24 mouse cellular contexts compared by ENCODE assay signal in genomic region chr7:111877591-111877990, GRCm38 (mm10).
DNase-seq lines count a peak whose midpoint lies in the region; ATAC-seq and TF ChIP-seq lines count a peak whose summit lies in the region.
"Had no signal": no experiment of that assay in that cellular context is flagged by ENCODE, and none has a peak within 500 bp of the region (broad histone marks: within the 10 kb centered on the region; RNA-seq: fewer than 3 reads in every experiment).

No protein-coding gene starts in this region.

- H3K27me3 ChIP-seq in kidney, postnatal 0 days (ENCODE audit: insufficient read depth, low read length) = no peaks in the 10 kb centered on the region
- H3K27me3 ChIP-seq in lung, embryonic 14.5 days (ENCODE audit: insufficient read depth, low read length) = no peaks in the 10 kb centered on the region
- no peaks in the 10 kb centered on the region for H3K27me3 ChIP-seq in lung, postnatal 0 days (replicated peaks; ENCODE audit: insufficient read depth, low read length)
- H3K27me3 ChIP-seq: embryonic facial prominence, embryonic 12.5 days; forebrain, embryonic 13.5 days; forebrain, embryonic 15.5 days; Patski had no signal

- peak; percentile 18 for DNase-seq in kidney, postnatal 0 days (ENCODE audit: low spot score)
- DNase-seq in kidney, postnatal 14 days = no peak
- peak; percentile 5 for DNase-seq in lung, embryonic 14.5 days
- no peak for DNase-seq in lung, postnatal 0 days (ENCODE audit: low spot score)
- DNase-seq in 3T3-L1 (ENCODE audit: low read depth, low spot score) (peak; percentile 70), adipocyte (ENCODE audit: low spot score) (peak; percentile 24)
- DNase-seq in adrenal gland, postnatal 36 days = no peak
- DNase-seq: adrenal gland, adult 2 months; adrenal gland, postnatal 10 days; adrenal gland, postnatal 25 days; cerebellum, adult 11-12 months; cerebellum, adult 2 months; cerebellum, adult 9-10 months; cerebellum, postnatal 10 days; cerebellum, postnatal 25 days; forebrain, postnatal 0 days had no signal

- no peak overlapping the region for H3K9ac ChIP-seq in kidney, postnatal 0 days (ENCODE audit: low read depth, low read length)
- H3K9ac ChIP-seq in lung, embryonic 14.5 days = no peak overlapping the region
- no peak overlapping the region for H3K9ac ChIP-seq in lung, postnatal 0 days (replicated peaks; ENCODE audit: low read depth)
- H3K9ac ChIP-seq: embryonic facial prominence, embryonic 12.5 days; forebrain, embryonic 13.5 days; forebrain, embryonic 15.5 days; forebrain, postnatal 0 days had no signal

- no peak overlapping the region for H3K27ac ChIP-seq in kidney, postnatal 0 days
- H3K27ac ChIP-seq in lung, embryonic 14.5 days (ENCODE audit: low read depth) = no peak overlapping the region
- H3K27ac ChIP-seq in lung, postnatal 0 days (ENCODE audit: low read length) = no peak overlapping the region
- H3K27ac ChIP-seq: embryonic facial prominence, embryonic 10.5 days; embryonic facial prominence, embryonic 12.5 days; forebrain, embryonic 13.5 days; forebrain, embryonic 15.5 days had no signal

- TF ChIP-seq CTCF in kidney, postnatal 0 days (IDR thresholded peaks at IDR 0.05; ENCODE audit: low read depth) = no peak
- no peak for TF ChIP-seq CTCF in lung, embryonic 14.5 days (IDR thresholded peaks at IDR 0.05; ENCODE audit: low read depth)
- no peak for TF ChIP-seq CTCF in lung, postnatal 0 days (IDR thresholded peaks at IDR 0.05)

- H3K4me2 ChIP-seq in kidney, postnatal 0 days (ENCODE audit: low read length) = no peak overlapping the region
- H3K4me2 ChIP-seq in lung, embryonic 14.5 days = no peak overlapping the region
- no peak overlapping the region for H3K4me2 ChIP-seq in lung, postnatal 0 days (replicated peaks; ENCODE audit: low read depth, low read length)
- H3K4me2 ChIP-seq: embryonic facial prominence, embryonic 12.5 days; forebrain, embryonic 13.5 days; forebrain, embryonic 15.5 days had no signal

- WGBS in kidney, postnatal 0 days = 72% methylated on average over 1 of the region's 1 CpGs
- 52% methylated on average over 1 of the region's 1 CpGs for WGBS in lung, embryonic 14.5 days
- WGBS in lung, postnatal 0 days = 63% methylated on average over 1 of the region's 1 CpGs

- no peaks in the 10 kb centered on the region for H3K4me1 ChIP-seq in kidney, postnatal 0 days (replicated peaks; ENCODE audit: insufficient read depth, low read length)
- H3K4me1 ChIP-seq in lung, embryonic 14.5 days (ENCODE audit: insufficient read depth) = no peaks in the 10 kb centered on the region
- no peaks in the 10 kb centered on the region for H3K4me1 ChIP-seq in lung, postnatal 0 days (ENCODE audit: insufficient read depth, low read depth, low read length)
- H3K4me1 ChIP-seq: embryonic facial prominence, embryonic 12.5 days; forebrain, embryonic 13.5 days; forebrain, embryonic 15.5 days had no signal

- no peaks in the 10 kb centered on the region for H3K36me3 ChIP-seq in kidney, postnatal 0 days (ENCODE audit: insufficient read depth, low read length)
- no peaks in the 10 kb centered on the region for H3K36me3 ChIP-seq in lung, embryonic 14.5 days (ENCODE audit: insufficient read depth)
- H3K36me3 ChIP-seq in lung, postnatal 0 days (ENCODE audit: insufficient read depth, low read length) = no peaks in the 10 kb centered on the region
- H3K36me3 ChIP-seq: embryonic facial prominence, embryonic 10.5 days; embryonic facial prominence, embryonic 12.5 days; forebrain, embryonic 15.5 days had no signal

- ATAC-seq in kidney, postnatal 0 days (replicated peaks; ENCODE audit: low FRiP score, low read depth) = no peak
- ATAC-seq in lung, embryonic 14.5 days (ENCODE audit: insufficient read depth) = no peak
- ATAC-seq in lung, postnatal 0 days = no peak
- no peak for ATAC-seq in erythroid progenitor cell, adult 5-6 weeks (replicated peaks; ENCODE audit: low FRiP score, poor library complexity, severe bottlenecking)
- ATAC-seq: activated CD4-positive, CD25-positive, alpha-beta regulatory T cell, adult 4 months; forebrain, embryonic 13.5 days; forebrain, embryonic 15.5 days; forebrain, postnatal 0 days; Patski had no signal

- no peaks in the 10 kb centered on the region for H3K9me3 ChIP-seq in kidney, postnatal 0 days (replicated peaks; ENCODE audit: low read length)
- H3K9me3 ChIP-seq in lung, embryonic 14.5 days (ENCODE audit: low read depth, low read length) = no peaks in the 10 kb centered on the region
- no peaks in the 10 kb centered on the region for H3K9me3 ChIP-seq in lung, postnatal 0 days (ENCODE audit: low read length)
- H3K9me3 ChIP-seq: embryonic facial prominence, embryonic 10.5 days; embryonic facial prominence, embryonic 12.5 days; forebrain, embryonic 13.5 days; forebrain, embryonic 15.5 days had no signal

- no peak for TF ChIP-seq EP300 in lung, postnatal 0 days (IDR thresholded peaks at IDR 0.05)

- no peak overlapping the region for H3K4me3 ChIP-seq in kidney, postnatal 0 days (replicated peaks; ENCODE audit: low read depth, low read length)
- H3K4me3 ChIP-seq in lung, embryonic 14.5 days (ENCODE audit: low read depth, low read length) = no peak overlapping the region
- no peak overlapping the region for H3K4me3 ChIP-seq in lung, postnatal 0 days (ENCODE audit: low read depth, low read length)
- H3K4me3 ChIP-seq: embryonic facial prominence, embryonic 10.5 days; embryonic facial prominence, embryonic 12.5 days; erythroblast, embryonic 14.5 days; forebrain, embryonic 13.5 days; forebrain, embryonic 15.5 days had no signal

Comparison
In these comparisons a context has a peak if more than half of its experiments do, and no peak if none do; other contexts are left out.
1. DNase-seq: peak in kidney, postnatal 0 days (single experiment), lung, embryonic 14.5 days (single experiment), 3T3-L1 (single experiment) and adipocyte (single experiment); none in kidney, postnatal 14 days (single experiment), lung, postnatal 0 days (single experiment) and adrenal gland, postnatal 36 days (0 of 2).